Mouse (Mus musculus) limb, embryonic 11.5 days (tissue): ENCODE results near the gene Abca14. TPM values are rescaled to one million over a fixed set of nuclear protein-coding genes. Genes with fewer than 3 reads are reported as not detected.

Source experiments
- ATAC-seq: fragments of 200-750 bp; cut with Nextera tagmentation; 2 replicates; pipeline ENCODE4 v1.8.0; 2017; ENCODE audit warnings: low read depth; ENCODE audit not compliant: insufficient number of reproducible peaks, low FRiP score, low TSS enrichment
- DNase-seq: peaks from one replicate; pipeline ENCODE4 v3.0.0-alpha.2; 2015; ENCODE audit warnings: low spot score
- H3K27ac ChIP-seq: fragments of 300-500 bp; sonication (generic); replicated peaks from 2 replicates; pipeline ENCODE4 v1.5.1; 2014; ENCODE audit warnings: low read depth, mild to moderate bottlenecking, low read length
- H3K27me3 ChIP-seq: fragments of 300-500 bp; sonication (generic); 2 replicates; pipeline ENCODE4 v1.6.1; 2014; ENCODE audit warnings: mild to moderate bottlenecking, low read length, mixed read lengths; ENCODE audit not compliant: control insufficient read depth, insufficient read depth
- H3K36me3 ChIP-seq: fragments of 300-500 bp; sonication (generic); 2 replicates; pipeline ENCODE4 v1.6.1; 2014; ENCODE audit warnings: mild to moderate bottlenecking, low read length, moderate library complexity, mixed read lengths; ENCODE audit not compliant: control insufficient read depth, insufficient read depth
- H3K4me1 ChIP-seq: fragments of 300-500 bp; sonication (generic); 2 replicates; pipeline ENCODE4 v1.6.1; 2014; ENCODE audit warnings: low read length, mixed read lengths; ENCODE audit not compliant: control insufficient read depth, insufficient read depth
- H3K4me2 ChIP-seq: fragments of 300-500 bp; sonication (generic); 2 replicates; pipeline ENCODE4 v1.6.1; 2014; ENCODE audit warnings: low read depth, mild to moderate bottlenecking, moderate library complexity; ENCODE audit not compliant: severe bottlenecking
- H3K4me3 ChIP-seq: fragments of 300-500 bp; sonication (generic); 2 replicates; pipeline ENCODE4 v1.5.1; 2014; ENCODE audit warnings: low read depth, low read length
- H3K9ac ChIP-seq: fragments of 300-500 bp; sonication (generic); 2 replicates; pipeline ENCODE4 v1.6.1; 2014; ENCODE audit warnings: mild to moderate bottlenecking, low read length
- H3K9me3 ChIP-seq: fragments of 300-500 bp; sonication (generic); 2 replicates; pipeline ENCODE4 v1.6.1; 2016; ENCODE audit warnings: low read length; ENCODE audit not compliant: control insufficient read depth
- WGBS: fragments of 180-500 bp; shearing (Covaris S2); extraction: QIAGEN DNeasy Blood & Tissue Kit; methylation state at CpG from one replicate; pipeline ENCODE4 v1.1.7; 2014; 5-methylcytosine and 5-hydroxymethylcytosine counted together
- polyA plus RNA-seq: library from polyadenylated mRNA; unstranded; fragments of >200 nt; fragmentation: Nextera tagmentation; extraction: Ambion mirVana; gene quantifications from 2 replicates; pipeline ENCODE4 v1.2.1, GENCODE M21; 2014

The Abca14 gene
- polyA plus RNA-seq, 1 experiment from 2014 or later = not detected

DNA sequence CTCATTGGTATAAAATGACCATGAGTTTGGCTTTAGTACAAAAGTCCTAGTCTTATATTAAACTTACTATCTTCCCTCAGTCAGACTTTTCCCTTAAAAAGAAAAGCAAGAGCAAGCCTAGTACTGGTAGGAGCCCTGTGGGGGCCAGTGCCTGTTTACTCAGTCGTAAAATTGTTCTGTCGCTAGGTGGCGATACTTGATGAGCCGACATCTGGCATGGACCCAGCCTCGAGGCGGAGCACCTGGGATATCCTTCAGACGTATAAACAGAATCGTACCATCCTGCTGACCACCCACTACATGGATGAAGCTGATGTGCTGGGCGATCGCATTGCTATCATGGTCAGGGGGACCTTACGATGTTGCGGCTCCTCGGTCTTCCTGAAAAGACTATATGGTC, 157.4 kb downstream of the Abca14 start:
- DNase-seq (peak; percentile 56), ATAC-seq (no peak; the same call in 1 of the 2 replicates)
- WGBS = 32% methylated on average over 13 of the region's 13 CpGs
- Histone ChIP-seq H3K4me1 (no peaks in the 10 kb centered on the region), H3K27ac (no peak overlapping the region), H3K9me3 (no peaks in the 10 kb centered on the region), H3K27me3 (no peaks in the 10 kb centered on the region), H3K4me2 (no peak overlapping the region), H3K36me3 (no peaks in the 10 kb centered on the region), H3K9ac (no peak overlapping the region), H3K4me3 (no peak overlapping the region)

Other genes with a start within 250 kb of the Abca14 start
- gene Dnah3, start 108.7 kb upstream of the Abca14 start, polyA plus RNA-seq = not detected in 2 replicates
- 14.6 and 15.6 TPM in 2 replicates for gene Tmem159, start 101.6 kb upstream of the Abca14 start, polyA plus RNA-seq
- gene Zp2, start 58.7 kb upstream of the Abca14 start, polyA plus RNA-seq = not detected in 2 replicates
- gene Anks4b, start 30.1 kb upstream of the Abca14 start, polyA plus RNA-seq = not detected in 2 replicates
- 8.8 and 9.6 TPM in 2 replicates for gene Crym, start 1.9 kb upstream of the Abca14 start, polyA plus RNA-seq
- gene Abca15, start 124.7 kb downstream of the Abca14 start, polyA plus RNA-seq = not detected in 2 replicates
- not detected in 2 replicates for gene Abca16, start 205.7 kb downstream of the Abca14 start, polyA plus RNA-seq